Comparison of ENCODE assay signal across 9 mouse cellular contexts in genomic region chr13:38144962-38145713, GRCm38 (mm10). TPM values are rescaled to one million over a fixed set of nuclear protein-coding genes. Genes with fewer than 3 reads are reported as not detected.
DNase-seq lines count a peak whose midpoint lies in the region; ATAC-seq and TF ChIP-seq lines count a peak whose summit lies in the region.
"Had no signal": no experiment of that assay in that cellular context is flagged by ENCODE, and none has a peak within 500 bp of the region (broad histone marks: within the 10 kb centered on the region; RNA-seq: fewer than 3 reads in every experiment).

No protein-coding gene starts in this region.

- H3K9ac ChIP-seq in liver, embryonic 11.5 days (ENCODE audit: low read depth, low read length) = no peak overlapping the region
- no peak overlapping the region for H3K9ac ChIP-seq in lung, postnatal 0 days (replicated peaks; ENCODE audit: low read depth)

- H3K36me3 ChIP-seq in liver, embryonic 11.5 days (ENCODE audit: control insufficient read depth, insufficient read depth, low read length) = no peaks in the 10 kb centered on the region
- no peaks in the 10 kb centered on the region for H3K36me3 ChIP-seq in kidney, adult 2 months (ENCODE audit: control insufficient read depth, insufficient read depth, low read length)
- H3K36me3 ChIP-seq in lung, postnatal 0 days (ENCODE audit: insufficient read depth, low read length) = no peaks in the 10 kb centered on the region

- peak overlapping the region; percentile 44 for H3K4me2 ChIP-seq in liver, embryonic 11.5 days
- peak overlapping the region; percentile 59 for H3K4me2 ChIP-seq in lung, postnatal 0 days (replicated peaks; ENCODE audit: low read depth, low read length)

- ATAC-seq in liver, embryonic 11.5 days (replicated peaks; ENCODE audit: low FRiP score) = no peak
- ATAC-seq in lung, postnatal 0 days = peak; percentile 90

- no peak overlapping the region for H3K27ac ChIP-seq in liver, embryonic 11.5 days (ENCODE audit: low read depth, low read length)
- H3K27ac ChIP-seq in kidney, adult 2 months (ENCODE audit: insufficient read depth, low read depth, low read length) = peak overlapping the region; percentile 85
- peak overlapping the region; percentile 81 for H3K27ac ChIP-seq in lung, postnatal 0 days (ENCODE audit: low read length)
- H3K27ac ChIP-seq: macrophage had no signal

- no peak for TF ChIP-seq POLR2A in kidney, adult 2 months (IDR thresholded peaks at IDR 0.05; ENCODE audit: low read depth, low read length)

- no peak overlapping the region for H3K4me3 ChIP-seq in liver, embryonic 11.5 days (ENCODE audit: low read depth, low read length)
- H3K4me3 ChIP-seq in kidney, adult 2 months (ENCODE audit: insufficient read depth, low read depth, low read length) = peak overlapping the region; percentile 27
- H3K4me3 ChIP-seq in lung, postnatal 0 days (ENCODE audit: low read depth, low read length) = peak overlapping the region; percentile 31

- WGBS in liver, embryonic 11.5 days = 11% methylated on average over 20 of the region's 20 CpGs
- whole genome bisulfite sequencing in kidney, adult 2 months = 11% methylated on average over 20 of the region's 20 CpGs
- WGBS in lung, postnatal 0 days = 9% methylated on average over 20 of the region's 20 CpGs

- H3K4me1 ChIP-seq in liver, embryonic 11.5 days (replicated peaks; ENCODE audit: control insufficient read depth, insufficient read depth, low read length) = no peaks in the 10 kb centered on the region
- H3K4me1 ChIP-seq in kidney, adult 2 months (ENCODE audit: control insufficient read depth, insufficient read depth, low read length) = peaks cover 3% of the 10 kb centered on the region; the same call in 1 of the 2 replicates
- no peaks in the 10 kb centered on the region for H3K4me1 ChIP-seq in lung, postnatal 0 days (ENCODE audit: insufficient read depth, low read depth, low read length)

- peak; percentile 67 for TF ChIP-seq EP300 in lung, postnatal 0 days (IDR thresholded peaks at IDR 0.05)

- DNase-seq in liver, embryonic 11.5 days (ENCODE audit: low spot score) = no peak
- no peak for DNase-seq in liver
- DNase-seq in kidney, adult 2 months = peak; percentile 51
- peak; percentile 86 for DNase-seq in lung, postnatal 0 days (ENCODE audit: low spot score)
- DNase-seq in urinary bladder, postnatal 36 days (ENCODE audit: low spot score in 2 of 2) = peak; percentile 61 to 75
- no peak for DNase-seq in adrenal gland, adult (ENCODE audit: inconsistent age in 2 of 2, low spot score in 1 of 2)
- no peak for DNase-seq in ovary, postnatal 14 days (ENCODE audit: low spot score)
- no peak for DNase-seq in right cerebral cortex, adult 2 months (ENCODE audit: low spot score in 2 of 2)

- H3K9me3 ChIP-seq in liver, embryonic 11.5 days (ENCODE audit: control insufficient read depth, low read length) = no peaks in the 10 kb centered on the region
- no peaks in the 10 kb centered on the region for H3K9me3 ChIP-seq in lung, postnatal 0 days (ENCODE audit: low read length)

- no peak for TF ChIP-seq CTCF in kidney, adult 2 months (conservative IDR thresholded peaks at IDR 0.05; ENCODE audit: insufficient read depth, insufficient read length, low read depth, low read length)
- TF ChIP-seq CTCF in lung, postnatal 0 days (IDR thresholded peaks at IDR 0.05) = no peak

- peaks cover 8% of the 10 kb centered on the region for H3K27me3 ChIP-seq in liver, embryonic 11.5 days (replicated peaks; ENCODE audit: control insufficient read depth, insufficient read depth, low read length)
- no peaks in the 10 kb centered on the region for H3K27me3 ChIP-seq in kidney, adult 2 months (replicated peaks; ENCODE audit: control insufficient read depth, insufficient read depth, low read length)
- no peaks in the 10 kb centered on the region for H3K27me3 ChIP-seq in lung, postnatal 0 days (replicated peaks; ENCODE audit: insufficient read depth, low read length)

RNA-seq across cellular contexts. Expression of gene Dsp, which starts 6.0 kb away (rescaled TPM):
- polyA plus RNA-seq in liver, embryonic 11.5 days (2014; fragmentation: Nextera tagmentation; extraction: Ambion mirVana) = 5.4 and 5.5 TPM in 2 replicates
- polyA plus RNA-seq in kidney, adult 2 months (2012; rRNA removed) = 4.5 and 5.1 TPM in 2 replicates
- 5.5 and 7.0 TPM in 2 replicates for polyA plus RNA-seq in lung, postnatal 0 days (2015; fragmentation: Nextera tagmentation; extraction: Ambion mirVana)
- polyA plus RNA-seq: macrophage had no signal

RNA-seq across cellular contexts. Expression of gene Snrnp48, which starts 59.6 kb away (rescaled TPM):
- polyA plus RNA-seq in liver, embryonic 11.5 days (2014; fragmentation: Nextera tagmentation; extraction: Ambion mirVana) = 32.5 and 40.1 TPM in 2 replicates
- 18.8 and 21.1 TPM in 2 replicates for polyA plus RNA-seq in kidney, adult 2 months (2012; rRNA removed)
- 24.0 and 24.8 TPM in 2 replicates for polyA plus RNA-seq in lung, postnatal 0 days (2015; fragmentation: Nextera tagmentation; extraction: Ambion mirVana)

Comparison
In these comparisons a context has a peak if more than half of its experiments do, and no peak if none do; other contexts are left out.
1. DNase-seq: peak in kidney, adult 2 months (single experiment), lung, postnatal 0 days (single experiment) and urinary bladder, postnatal 36 days (2 of 2); none in liver, embryonic 11.5 days (single experiment), liver (single experiment), adrenal gland, adult (0 of 2), ovary, postnatal 14 days (single experiment) and right cerebral cortex, adult 2 months (0 of 2).